Mouse (Mus musculus): ENCODE data around the gene Ankrd44. TPM values are rescaled to one million over a fixed set of nuclear protein-coding genes. Genes with fewer than 3 reads are reported as not detected.
A peak's percentile ranks its signal among the peaks of the same experiment; 100 is the strongest.

The Ankrd44 gene
- polyA plus RNA-seq, 1 experiment from 2014 or later: 6.3 TPM

DNA sequence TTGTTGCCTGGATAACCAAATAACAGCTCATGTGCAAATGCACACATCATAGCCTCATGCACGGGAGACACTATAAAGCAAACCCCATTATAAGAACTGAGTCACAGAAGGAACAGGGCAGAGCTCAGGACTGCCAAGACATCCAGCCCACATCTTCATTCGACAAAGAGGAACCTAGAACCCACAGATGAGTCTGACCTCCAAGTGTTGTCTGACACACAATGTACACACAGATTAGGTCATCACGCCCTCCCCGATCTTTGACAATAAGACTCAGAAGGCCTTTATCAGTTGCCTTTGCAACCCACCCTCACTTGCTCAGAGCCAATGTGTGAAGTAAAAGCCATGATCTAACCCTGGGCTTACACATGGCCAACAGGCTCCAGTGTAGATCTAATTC is 6.1 kb downstream of the Ankrd44 start:
- Histone ChIP-seq H3K27ac (replicated peaks) (no peak overlapping the region), H3K4me3 (no peak overlapping the region), H3K27me3 (replicated peaks) (no peaks in the 10 kb centered on the region), H3K36me3 (no peaks in the 10 kb centered on the region), H3K4me2 (no peak overlapping the region), H3K9ac (no peak overlapping the region), H3K9me3 (no peaks in the 10 kb centered on the region), H3K4me1 (peaks cover 34% of the 10 kb centered on the region)
- no peak for ATAC-seq (ENCODE audit: extremely low read depth, insufficient number of reproducible peaks, low FRiP score, low TSS enrichment)
- WGBS: 87% methylated on average over 4 of the region's 4 CpGs

DNA sequence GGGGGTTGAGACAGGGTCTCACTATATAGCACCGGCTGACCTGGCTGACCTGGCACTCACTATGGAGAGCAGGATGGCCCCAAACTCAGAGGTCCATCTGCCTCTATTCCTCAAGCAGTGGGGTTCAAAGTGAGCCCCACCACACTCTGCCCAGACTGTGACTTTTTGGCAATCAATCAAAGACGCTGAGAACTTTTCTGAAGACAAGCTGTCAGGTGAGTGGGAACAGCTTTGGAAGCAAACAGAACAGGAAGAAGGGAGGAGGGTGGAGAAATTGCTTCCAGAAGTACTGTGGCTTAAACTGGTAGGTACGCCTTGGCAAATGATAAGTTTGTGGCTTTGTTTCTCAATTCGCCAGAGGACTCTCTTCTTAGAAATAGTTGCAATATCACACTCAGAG is 9.7 kb downstream of the Ankrd44 start:
- H3K36me3 ChIP-seq: no peaks in the 10 kb centered on the region
- H3K9ac ChIP-seq: no peak overlapping the region
- H3K4me1 ChIP-seq: peaks cover 22% of the 10 kb centered on the region
- WGBS: 61% methylated on average over 4 of the region's 4 CpGs
- no peaks in the 10 kb centered on the region for H3K9me3 ChIP-seq
- H3K4me2 ChIP-seq: no peak overlapping the region
- ATAC-seq (ENCODE audit: extremely low read depth, insufficient number of reproducible peaks, low FRiP score, low TSS enrichment): no peak
- no peak overlapping the region for H3K27ac ChIP-seq (replicated peaks)
- no peak overlapping the region for H3K4me3 ChIP-seq
- no peaks in the 10 kb centered on the region for H3K27me3 ChIP-seq (replicated peaks)

DNA sequence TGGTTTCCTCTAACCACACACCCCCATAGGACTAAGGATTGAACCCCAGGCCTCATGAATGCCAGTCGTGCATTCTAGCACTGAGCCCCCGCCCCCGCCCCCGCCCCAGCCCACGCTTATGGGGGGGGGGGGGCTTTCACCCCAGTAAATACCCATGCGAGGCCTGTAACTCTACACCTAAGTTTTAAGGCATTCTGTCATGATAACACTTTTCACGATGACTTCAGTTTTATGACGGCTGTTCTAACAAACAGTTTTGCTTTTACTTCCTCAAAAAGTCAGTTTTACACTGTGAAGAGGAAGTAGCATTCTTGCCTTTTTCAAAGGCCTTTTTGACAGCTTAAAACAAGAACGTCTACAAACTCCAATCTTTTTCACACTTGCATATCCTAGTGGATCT is 11.8 kb downstream of the Ankrd44 start:
- no peak overlapping the region for H3K4me2 ChIP-seq
- no peaks in the 10 kb centered on the region for H3K9me3 ChIP-seq
- no peak overlapping the region for H3K9ac ChIP-seq
- 40% methylated on average over 9 of the region's 9 CpGs for WGBS
- no peak overlapping the region for H3K27ac ChIP-seq (replicated peaks)
- H3K4me1 ChIP-seq: peaks cover 39% of the 10 kb centered on the region
- H3K36me3 ChIP-seq: no peaks in the 10 kb centered on the region
- H3K4me3 ChIP-seq: no peak overlapping the region
- no peaks in the 10 kb centered on the region for H3K27me3 ChIP-seq (replicated peaks)
- ATAC-seq (ENCODE audit: extremely low read depth, insufficient number of reproducible peaks, low FRiP score, low TSS enrichment): no peak

DNA sequence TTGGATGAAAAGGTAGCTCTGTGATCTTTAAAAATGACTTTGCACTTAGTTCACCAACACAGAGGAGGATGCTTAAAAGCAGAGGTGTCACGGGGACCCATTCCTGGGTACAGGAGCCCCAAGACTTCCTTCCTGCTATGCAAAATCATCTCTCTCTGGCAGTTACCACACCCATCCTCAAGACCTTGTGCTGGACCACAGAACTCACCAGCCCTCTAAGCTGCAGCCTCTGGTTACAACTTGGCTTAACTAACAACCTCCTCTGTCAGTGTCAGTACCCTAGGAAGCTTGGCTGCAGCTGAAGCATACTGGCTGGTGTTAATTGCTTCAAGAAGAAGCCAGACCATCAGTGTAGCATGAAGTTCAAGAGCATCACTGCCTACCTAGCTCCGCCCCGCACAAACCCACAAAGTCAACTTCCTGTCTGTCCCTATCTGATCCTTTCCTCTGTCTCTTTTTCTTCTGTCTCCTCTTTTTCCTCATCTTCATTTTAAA is 12.8 kb downstream of the Ankrd44 start:
- Histone ChIP-seq H3K9me3 (no peaks in the 10 kb centered on the region), H3K9ac (no peak overlapping the region), H3K27ac (replicated peaks) (no peak overlapping the region), H3K4me2 (no peak overlapping the region), H3K27me3 (replicated peaks) (no peaks in the 10 kb centered on the region), H3K4me3 (no peak overlapping the region), H3K4me1 (peaks cover 45% of the 10 kb centered on the region), H3K36me3 (no peaks in the 10 kb centered on the region)
- WGBS: 86% methylated on average over 3 of the region's 3 CpGs
- ATAC-seq (ENCODE audit: extremely low read depth, insufficient number of reproducible peaks, low FRiP score, low TSS enrichment): no peak

DNA sequence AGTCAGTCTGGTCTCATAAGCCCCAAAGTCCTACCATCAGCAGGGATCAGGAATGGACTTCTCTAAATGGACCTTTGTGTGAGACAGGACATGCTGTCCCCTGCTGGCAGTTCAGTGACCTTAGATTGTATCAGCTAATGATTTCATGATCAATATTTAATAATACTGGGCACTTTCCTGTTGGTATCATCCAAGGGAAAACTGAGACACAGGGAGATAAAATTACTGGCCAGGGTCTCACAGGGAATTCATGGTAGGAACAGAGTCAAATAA is 13.2 kb downstream of the Ankrd44 start:
- ATAC-seq (ENCODE audit: extremely low read depth, insufficient number of reproducible peaks, low FRiP score, low TSS enrichment): no peak
- Histone ChIP-seq H3K27ac (replicated peaks) (no peak overlapping the region; the same call in 1 of the 2 replicates), H3K27me3 (replicated peaks) (no peaks in the 10 kb centered on the region), H3K9ac (no peak overlapping the region), H3K9me3 (no peaks in the 10 kb centered on the region), H3K36me3 (no peaks in the 10 kb centered on the region), H3K4me1 (peaks cover 45% of the 10 kb centered on the region), H3K4me2 (no peak overlapping the region), H3K4me3 (no peak overlapping the region)

DNA sequence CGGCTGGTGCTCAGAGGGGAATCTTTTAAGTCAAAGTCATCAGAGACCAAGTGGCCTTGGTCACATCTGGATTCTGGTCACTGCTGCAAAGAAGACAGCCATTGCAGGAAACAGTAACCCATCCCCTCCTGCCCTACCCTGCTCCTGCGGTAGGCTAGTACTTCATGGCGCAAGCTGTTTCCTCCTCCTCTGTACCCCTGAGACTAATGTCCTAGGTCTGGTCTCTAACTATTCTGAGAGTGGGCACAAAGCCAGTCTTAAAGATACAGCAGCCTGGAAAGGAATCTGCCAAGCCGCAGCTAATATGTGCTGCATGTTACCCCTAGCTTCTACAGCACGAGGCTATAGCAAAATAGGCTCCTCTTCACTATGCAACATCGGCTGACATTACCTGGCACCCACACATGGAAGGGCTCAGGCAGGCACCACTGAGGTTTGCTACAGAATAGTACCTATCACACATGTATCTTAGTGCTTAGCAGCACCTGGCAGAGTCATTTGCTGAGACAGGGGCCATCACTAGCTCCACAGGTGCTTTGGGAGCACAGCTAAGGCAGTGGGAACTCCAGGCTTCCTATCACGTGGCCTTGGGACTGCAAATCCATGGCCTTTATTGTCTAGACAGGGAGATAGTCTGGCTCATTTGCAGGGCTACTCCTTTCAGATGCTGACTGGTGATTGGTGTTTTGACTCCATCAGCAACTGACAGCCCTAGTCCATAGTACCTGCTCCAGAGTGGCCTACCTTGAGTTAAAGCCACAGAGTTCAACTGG is 13.7 kb downstream of the Ankrd44 start:
- no peak overlapping the region; the same call in 1 of the 2 replicates for H3K27ac ChIP-seq (replicated peaks)
- 42% methylated on average over 7 of the region's 7 CpGs for WGBS
- no peak overlapping the region for H3K4me3 ChIP-seq
- H3K9me3 ChIP-seq: no peaks in the 10 kb centered on the region
- ATAC-seq (ENCODE audit: extremely low read depth, insufficient number of reproducible peaks, low FRiP score, low TSS enrichment): no peak
- H3K4me1 ChIP-seq: peaks cover 45% of the 10 kb centered on the region
- H3K9ac ChIP-seq: no peak overlapping the region
- peak overlapping the region; percentile 34 for H3K4me2 ChIP-seq
- no peaks in the 10 kb centered on the region for H3K27me3 ChIP-seq (replicated peaks)
- no peaks in the 10 kb centered on the region for H3K36me3 ChIP-seq

DNA sequence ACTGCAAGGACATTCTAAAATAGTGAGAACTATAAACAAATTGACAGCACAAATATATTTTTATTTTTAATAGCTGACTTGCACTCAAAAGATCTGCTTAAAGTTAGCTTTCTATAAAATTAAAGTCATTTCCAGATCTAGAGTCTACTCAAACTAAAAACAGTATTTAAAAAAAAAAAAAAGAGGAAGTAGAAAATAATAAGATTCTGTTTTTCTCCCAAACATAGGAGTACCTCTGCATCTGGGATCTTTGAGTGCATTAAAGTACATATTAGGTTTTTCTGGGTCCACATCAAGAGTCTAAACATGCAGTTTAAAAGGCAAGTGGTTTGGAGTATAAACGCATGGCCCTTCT is 15.0 kb downstream of the Ankrd44 start:
- no peak for ATAC-seq (ENCODE audit: extremely low read depth, insufficient number of reproducible peaks, low FRiP score, low TSS enrichment)
- H3K9ac ChIP-seq: no peak overlapping the region
- H3K4me2 ChIP-seq: no peak overlapping the region
- H3K27ac ChIP-seq (replicated peaks): no peak overlapping the region
- no peaks in the 10 kb centered on the region for H3K27me3 ChIP-seq (replicated peaks)
- H3K36me3 ChIP-seq: no peaks in the 10 kb centered on the region
- H3K9me3 ChIP-seq: no peaks in the 10 kb centered on the region
- peaks cover 57% of the 10 kb centered on the region for H3K4me1 ChIP-seq
- no peak overlapping the region for H3K4me3 ChIP-seq
- WGBS: 88% methylated on average over 1 of the region's 1 CpGs

DNA sequence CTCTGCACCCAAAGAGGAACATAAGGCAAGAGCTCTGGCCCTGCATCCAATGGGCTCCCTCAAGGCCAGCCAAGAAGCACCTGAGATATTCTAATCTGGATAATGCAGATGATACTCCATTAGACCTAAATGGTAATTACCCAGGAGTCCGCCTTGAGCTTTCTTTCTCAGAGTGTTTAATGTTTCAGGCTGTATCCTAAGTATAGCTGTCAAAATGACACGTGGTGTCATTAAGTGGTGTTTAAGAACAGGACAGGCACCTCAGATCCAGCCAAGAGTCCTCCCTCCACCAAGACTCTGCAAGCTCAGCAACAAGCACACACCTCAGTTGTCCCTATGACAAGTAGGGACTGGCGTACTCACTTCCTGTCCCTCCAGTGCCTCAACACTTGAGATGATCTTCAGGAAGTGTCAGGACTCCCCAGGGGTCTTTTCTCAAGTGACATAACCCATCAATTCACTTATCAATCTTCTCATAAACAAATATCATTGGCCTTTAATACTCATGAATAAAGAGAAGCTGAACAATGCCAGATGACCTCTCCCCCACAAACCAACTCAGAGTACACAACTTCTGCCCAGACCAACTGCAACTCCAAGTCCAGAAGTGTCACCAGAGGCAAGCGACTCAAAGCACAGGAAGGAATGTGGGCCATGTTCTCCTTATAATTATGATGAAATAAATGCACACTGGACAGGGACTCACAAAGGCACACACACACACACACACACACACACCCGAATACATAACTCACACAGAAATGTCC is 15.5 kb downstream of the Ankrd44 start:
- no peak overlapping the region for H3K4me2 ChIP-seq
- H3K4me1 ChIP-seq: peaks cover 63% of the 10 kb centered on the region
- H3K9me3 ChIP-seq: no peaks in the 10 kb centered on the region
- H3K4me3 ChIP-seq: no peak overlapping the region
- no peak for ATAC-seq (ENCODE audit: extremely low read depth, insufficient number of reproducible peaks, low FRiP score, low TSS enrichment)
- 74% methylated on average over 5 of the region's 5 CpGs for WGBS
- H3K9ac ChIP-seq: no peak overlapping the region
- no peaks in the 10 kb centered on the region for H3K27me3 ChIP-seq (replicated peaks)
- no peak overlapping the region for H3K27ac ChIP-seq (replicated peaks)
- no peaks in the 10 kb centered on the region for H3K36me3 ChIP-seq

DNA sequence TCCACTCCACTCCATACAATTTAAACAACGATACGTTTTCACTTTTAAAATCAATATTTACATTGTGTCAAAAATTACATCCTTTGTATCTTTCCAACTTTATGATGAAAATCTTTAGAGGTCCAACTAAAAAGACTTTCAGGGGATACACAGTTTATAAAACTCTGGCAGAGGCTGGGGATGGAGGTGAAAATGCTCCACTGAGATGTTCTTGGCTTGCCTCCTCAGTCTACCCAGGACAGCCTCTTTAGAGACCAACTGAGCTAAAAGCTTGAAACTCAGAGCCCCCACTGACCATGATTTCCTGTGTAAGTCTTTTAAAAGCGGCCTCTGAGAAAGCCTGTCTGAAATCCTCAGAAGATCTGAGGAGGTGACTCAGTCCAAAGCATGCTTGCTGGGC is 17.4 kb downstream of the Ankrd44 start:
- Histone ChIP-seq H3K9me3 (no peaks in the 10 kb centered on the region), H3K4me1 (peaks cover 64% of the 10 kb centered on the region), H3K9ac (no peak overlapping the region), H3K36me3 (no peaks in the 10 kb centered on the region), H3K27ac (replicated peaks) (no peak overlapping the region), H3K4me3 (no peak overlapping the region), H3K27me3 (replicated peaks) (no peaks in the 10 kb centered on the region), H3K4me2 (no peak overlapping the region)
- 74% methylated on average over 3 of the region's 3 CpGs for WGBS
- no peak for ATAC-seq (ENCODE audit: extremely low read depth, insufficient number of reproducible peaks, low FRiP score, low TSS enrichment)

DNA sequence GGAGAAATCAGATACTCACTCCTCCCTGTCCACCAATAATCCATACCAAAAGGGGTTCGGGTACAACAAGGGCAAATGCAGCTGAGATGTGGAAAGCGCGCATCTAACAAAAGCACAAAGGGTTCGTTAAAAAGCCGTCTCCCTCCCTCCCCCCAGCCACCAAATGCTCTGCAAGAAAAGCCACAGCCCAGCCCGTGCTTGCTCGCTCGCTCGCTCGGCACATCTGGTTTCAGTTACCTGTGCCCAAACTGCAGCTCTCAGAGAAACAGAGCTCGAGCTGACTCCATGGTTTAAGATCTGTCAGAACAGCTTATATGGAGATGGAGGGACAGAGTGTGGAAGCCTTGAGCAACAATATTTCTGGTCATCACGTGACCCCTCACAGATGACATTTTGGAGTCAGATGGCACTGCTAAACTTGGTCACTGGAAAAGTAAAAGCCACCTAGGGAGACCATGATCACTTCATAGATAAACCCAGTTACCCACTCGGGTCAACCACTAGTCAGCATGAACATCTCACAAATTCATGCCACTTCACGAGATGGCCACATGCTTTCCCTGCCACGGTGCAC is 19.0 kb downstream of the Ankrd44 start:
- H3K9ac ChIP-seq: peak overlapping the region; percentile 33; the same call in 1 of the 2 replicates
- peaks cover 51% of the 10 kb centered on the region for H3K4me1 ChIP-seq
- no peaks in the 10 kb centered on the region for H3K27me3 ChIP-seq (replicated peaks)
- peak overlapping the region; percentile 13 for H3K4me3 ChIP-seq
- peak overlapping the region; percentile 47 for H3K4me2 ChIP-seq
- WGBS: 56% methylated on average over 15 of the region's 15 CpGs
- 0 out of 2 replicates have a peak, but pooled peaks cover 2% of the 10 kb centered on the region for H3K36me3 ChIP-seq
- 0 out of 2 replicates have a peak, but pooled peaks cover 3% of the 10 kb centered on the region for H3K9me3 ChIP-seq
- H3K27ac ChIP-seq (replicated peaks): no peak overlapping the region
- no peak for ATAC-seq (ENCODE audit: extremely low read depth, insufficient number of reproducible peaks, low FRiP score, low TSS enrichment)

DNA sequence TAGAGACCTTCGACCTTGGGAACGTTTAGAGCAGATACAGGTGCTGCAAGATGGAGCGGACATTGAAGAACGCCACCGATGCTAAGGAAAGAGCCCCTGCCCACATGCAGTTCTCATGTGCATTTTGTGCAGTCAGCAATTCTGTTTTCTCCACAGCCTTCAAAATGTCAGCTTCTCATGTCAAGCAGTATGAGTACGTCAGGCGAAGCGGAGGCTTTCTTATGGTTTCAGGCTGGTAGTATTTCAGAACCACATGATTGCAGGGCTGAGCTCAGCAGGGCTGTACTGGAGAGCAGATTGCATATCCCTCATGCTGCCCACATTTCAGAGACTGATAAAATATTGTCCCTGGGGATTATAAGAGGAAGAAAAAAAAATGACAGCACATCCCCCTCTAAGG is 19.9 kb downstream of the Ankrd44 start:
- no peak overlapping the region for H3K27ac ChIP-seq (replicated peaks)
- no peak overlapping the region for H3K4me3 ChIP-seq
- 74% methylated on average over 8 of the region's 8 CpGs for WGBS
- ATAC-seq (ENCODE audit: extremely low read depth, insufficient number of reproducible peaks, low FRiP score, low TSS enrichment): no peak
- H3K4me2 ChIP-seq: no peak overlapping the region
- peaks cover 51% of the 10 kb centered on the region for H3K4me1 ChIP-seq
- 0 out of 2 replicates have a peak, but pooled peaks cover 3% of the 10 kb centered on the region for H3K36me3 ChIP-seq
- 0 out of 2 replicates have a peak, but pooled peaks cover 3% of the 10 kb centered on the region for H3K9me3 ChIP-seq
- no peaks in the 10 kb centered on the region for H3K27me3 ChIP-seq (replicated peaks)
- H3K9ac ChIP-seq: no peak overlapping the region
